Mouse (Mus musculus) bone marrow, adult 2 months (tissue): ENCODE measurements around the gene Hpse2.

Experiments used
- CTCF ChIP-seq: fragments of 200-500 bp; IDR thresholded peaks from 2 replicates; pipeline ENCODE4 v1.5.1; 2011; ENCODE audit warnings: low read length, control low read depth; ENCODE audit not compliant: control insufficient read depth, insufficient read depth
- POLR2A ChIP-seq: fragments of 200-500 bp; IDR thresholded peaks from 2 replicates; pipeline ENCODE4 v1.6.1; 2011; ENCODE audit warnings: low read depth, mild to moderate bottlenecking, control low read depth, low read length, borderline replicate concordance; ENCODE audit not compliant: control insufficient read depth

- TF ChIP-seq CTCF (no peak), POLR2A (no peak)
Measured at GRCm38 (mm10) chr19:43036381-43036780, 351.8 kb downstream of the Hpse2 start.
